Mouse (Mus musculus) urinary bladder, adult 2 months (tissue): ENCODE data around the gene Prrc2b. TPM values are rescaled to one million over a fixed set of nuclear protein-coding genes. Genes with fewer than 3 reads are reported as not detected.

Source experiments
- DNase-seq: peaks from one replicate; pipeline ENCODE4 v3.0.0; 2022; ENCODE audit warnings: low spot score
- polyA plus RNA-seq: library from polyadenylated mRNA; depleted of rRNA; stranded (reverse); fragments of >200 nt; gene quantifications from 2 replicates; pipeline ENCODE4 v1.2.3, GENCODE M21; 2012

Gene Prrc2b
- polyA plus RNA-seq, 1 experiment: 34.1 TPM

DNA sequence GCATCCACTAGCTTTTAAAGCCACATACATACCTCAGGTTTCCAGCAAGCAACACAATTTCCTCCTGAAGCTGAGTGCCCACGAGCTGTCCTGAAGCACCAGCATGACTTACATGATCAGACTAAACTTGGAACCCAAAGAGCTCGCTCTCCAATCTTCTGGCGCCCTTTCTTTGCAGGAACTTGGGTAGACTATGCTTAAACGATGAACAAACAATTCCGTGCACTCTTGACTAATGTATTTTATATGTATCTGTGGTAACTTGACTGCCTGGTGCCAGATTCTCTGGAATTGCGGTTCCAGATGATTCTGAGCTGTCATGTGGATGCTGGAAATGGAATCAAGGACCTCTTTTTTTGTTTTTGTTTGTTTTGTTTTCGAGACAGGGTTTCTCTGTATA, 84.6 kb downstream of the Prrc2b start:
- DNase-seq: no peak

GRCm38 (mm10) chr2:32235886-32236759, 85.2 kb downstream of the Prrc2b start, which contains the start of gene Pomt1:
TSS of gene Pomt1 (plus strand) at chr2:32236590.
- DNase-seq: peak; percentile 72

DNA sequence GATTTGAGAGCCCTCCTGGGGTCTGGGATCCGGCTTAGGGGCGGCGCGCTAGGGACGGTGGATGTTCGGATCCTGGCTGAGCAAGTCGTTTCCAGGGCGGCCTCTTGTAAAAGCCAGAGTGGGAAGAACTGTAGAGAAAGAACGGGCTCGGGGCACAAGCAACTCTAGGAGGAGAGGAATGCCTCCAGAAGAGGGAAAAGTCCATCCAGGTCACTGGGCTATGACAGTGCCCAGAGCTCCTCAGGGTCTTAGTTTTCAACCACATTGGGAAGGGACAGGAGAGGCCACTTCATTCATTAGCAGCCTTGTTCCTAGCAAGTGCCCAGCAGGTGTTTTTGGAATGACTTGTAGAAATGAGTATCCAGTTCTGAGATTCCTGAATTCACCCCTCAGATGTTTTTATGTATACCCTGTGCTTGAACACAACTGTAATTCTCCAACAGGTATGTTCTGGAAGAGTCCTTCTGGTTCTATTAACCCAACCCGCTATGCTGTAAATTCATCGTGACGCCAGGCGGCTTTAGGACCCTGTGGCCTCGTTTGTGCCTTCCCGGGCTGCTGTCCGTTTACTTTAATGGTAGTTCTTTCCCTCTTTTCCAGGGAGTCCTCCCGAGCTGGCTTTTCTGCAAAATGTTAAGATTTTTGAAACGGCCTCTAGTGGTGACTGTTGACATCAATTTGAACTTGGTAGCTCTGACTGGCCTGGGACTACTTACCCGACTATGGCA, 86.0 kb downstream of the Prrc2b start:
- no peak for DNase-seq

DNA sequence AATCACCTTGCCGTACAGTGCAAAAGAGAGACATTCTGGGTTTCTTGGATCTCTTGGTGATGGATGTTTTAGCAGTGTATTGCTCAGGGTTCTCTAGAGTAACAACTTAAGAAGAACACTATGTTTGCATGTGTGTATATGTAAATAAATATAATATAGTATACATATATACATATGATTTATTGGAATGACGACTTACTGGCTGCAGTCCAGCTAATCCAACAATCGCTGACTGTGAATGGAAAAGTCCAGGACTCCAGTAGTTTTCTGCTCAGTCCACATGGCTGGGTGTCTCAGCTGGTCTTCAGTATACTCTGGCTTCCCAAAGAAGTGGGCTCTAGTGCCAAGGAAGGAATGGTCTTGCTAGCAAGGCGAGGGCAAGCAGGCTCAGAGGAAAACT, 86.7 kb downstream of the Prrc2b start:
- no peak for DNase-seq

- no peak for DNase-seq
Measured at GRCm38 (mm10) chr2:32238708-32239435, 88.0 kb downstream of the Prrc2b start.

GRCm38 (mm10) chr2:32240591-32240990, 89.7 kb downstream of the Prrc2b start:
- no peak for DNase-seq

- no peak for DNase-seq
Measured at GRCm38 (mm10) chr2:32242986-32243385, 92.1 kb downstream of the Prrc2b start.

- DNase-seq: no peak
Measured at GRCm38 (mm10) chr2:32246741-32247140, 95.9 kb downstream of the Prrc2b start.

GRCm38 (mm10) chr2:32248377-32249361, 97.8 kb downstream of the Prrc2b start:
- DNase-seq: no peak

GRCm38 (mm10) chr2:32251791-32252527, 101.1 kb downstream of the Prrc2b start:
- DNase-seq: no peak

DNA sequence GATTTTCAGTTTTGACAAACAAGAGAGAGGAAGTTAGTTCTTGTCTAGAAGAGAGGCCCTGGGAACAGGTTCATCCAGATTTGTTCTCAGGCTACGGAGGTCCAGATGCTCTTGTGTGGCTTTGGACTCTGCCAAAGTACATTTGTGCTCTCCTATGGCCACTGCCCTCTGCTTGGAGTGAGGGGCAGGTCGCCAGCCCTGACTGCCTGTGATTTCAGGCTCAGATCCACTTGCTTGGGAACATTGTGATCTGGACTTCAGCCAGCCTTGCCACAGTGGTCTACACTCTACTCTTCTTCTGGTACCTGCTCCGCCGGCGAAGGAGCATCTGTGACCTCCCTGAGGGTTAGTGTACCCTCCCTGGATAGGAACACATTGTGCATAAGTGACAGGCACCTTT, 101.8 kb downstream of the Prrc2b start:
- no peak for DNase-seq

GRCm38 (mm10) chr2:32253352-32253751, 102.5 kb downstream of the Prrc2b start:
- DNase-seq: no peak

DNA sequence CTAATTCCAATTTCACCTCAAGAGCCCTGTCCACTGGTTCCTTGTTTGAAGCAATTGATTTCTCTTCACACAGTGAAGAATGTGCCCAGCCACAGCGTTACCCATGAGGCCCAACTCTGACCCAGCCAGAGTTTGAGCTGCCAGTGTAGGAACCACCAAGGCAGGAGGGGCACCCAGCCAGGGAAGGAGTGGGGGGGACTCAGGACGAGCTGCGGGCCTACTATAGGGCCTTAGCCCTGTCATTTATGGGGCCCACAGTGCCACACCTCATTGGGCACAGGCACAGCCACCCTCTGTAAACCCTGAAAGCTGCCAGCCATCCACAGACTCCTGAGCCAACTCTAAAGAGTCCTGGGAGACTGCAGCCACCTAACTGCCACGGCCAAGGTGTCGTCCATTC, 103.7 kb downstream of the Prrc2b start:
- no peak for DNase-seq

DNA sequence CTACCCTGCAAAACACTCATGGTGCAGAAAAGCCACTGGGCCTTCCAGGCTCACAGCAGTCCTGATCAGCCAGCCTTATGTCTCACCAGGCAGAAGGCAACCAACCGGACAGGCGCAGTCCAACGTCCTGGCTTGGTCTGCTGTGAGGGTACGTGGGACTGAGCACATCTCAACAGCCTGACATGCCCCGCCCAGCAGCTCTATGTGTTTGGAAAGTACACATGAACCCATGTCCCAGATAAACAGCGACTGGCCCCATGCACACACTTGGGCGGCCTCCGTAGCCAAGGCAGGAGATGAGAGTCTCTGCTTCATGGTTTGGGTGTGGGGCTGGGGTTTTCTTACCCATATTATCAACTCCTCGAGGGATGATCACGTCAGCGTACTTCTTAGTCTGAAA, 105.4 kb downstream of the Prrc2b start:
- no peak for DNase-seq

GRCm38 (mm10) chr2:32258887-32259533, 108.1 kb downstream of the Prrc2b start:
- no peak for DNase-seq

DNA sequence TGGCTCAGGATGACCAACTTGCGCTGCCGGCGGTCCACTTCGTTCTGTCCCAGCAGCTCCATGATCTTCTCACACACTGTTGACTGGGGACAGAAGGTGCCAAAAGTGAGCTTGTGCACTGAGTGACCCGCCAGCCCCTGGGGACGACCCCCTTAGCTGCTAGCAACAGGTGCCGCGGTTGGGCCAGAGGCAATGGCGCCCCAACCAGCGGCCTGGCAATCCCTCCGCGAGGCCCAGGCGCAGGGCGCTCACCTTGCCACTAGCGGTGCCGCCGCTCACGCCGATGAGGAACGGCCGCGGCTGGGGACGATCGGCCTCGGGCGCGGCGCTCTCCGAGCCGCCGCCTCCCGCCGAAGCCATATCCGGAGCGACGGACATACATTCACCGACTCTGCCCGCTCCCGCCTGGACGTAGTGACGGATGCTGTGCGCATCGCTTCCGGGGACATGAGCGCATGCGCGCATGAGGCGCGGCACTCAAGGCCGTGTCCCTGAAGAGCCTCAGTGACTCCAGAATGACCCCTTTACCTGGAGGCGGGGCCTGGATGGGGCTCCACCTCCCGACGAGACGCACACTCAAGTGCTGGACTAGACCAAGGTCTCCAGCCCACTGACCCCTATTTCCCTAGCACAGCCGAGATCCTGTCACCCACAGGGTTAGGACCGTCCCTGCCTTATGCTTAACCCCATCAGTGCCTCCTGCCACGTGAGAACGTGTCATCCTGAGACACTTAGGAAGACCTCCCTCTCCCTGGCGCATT, 109.0 kb downstream of the Prrc2b start, which contains the start of gene Uck1:
Uck1 (minus strand) TSS at position 503 of the 761 bp plus-strand sequence.
- DNase-seq: peak; percentile 73

GRCm38 (mm10) chr2:32260635-32261034, 109.8 kb downstream of the Prrc2b start:
- no peak for DNase-seq

DNA sequence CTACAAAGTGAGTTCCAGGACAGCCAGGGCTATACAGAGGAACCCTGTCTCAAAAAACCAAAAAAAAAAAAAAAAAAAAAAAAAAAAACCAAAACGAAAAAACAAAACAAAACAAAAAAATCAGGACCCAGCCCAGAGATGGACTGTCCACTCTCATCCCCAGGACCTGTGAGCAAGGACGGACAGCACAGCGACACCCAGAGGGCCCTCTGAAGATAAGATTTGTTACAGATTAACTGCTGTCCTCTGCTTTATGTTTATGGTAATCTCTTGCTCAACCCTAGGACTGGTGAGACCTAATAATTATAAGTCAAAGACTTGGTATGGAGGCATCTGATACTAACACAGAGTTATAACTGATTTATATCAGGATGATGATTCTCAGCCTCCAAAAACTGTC, 124.9 kb downstream of the Prrc2b start:
- no peak for DNase-seq

DNA sequence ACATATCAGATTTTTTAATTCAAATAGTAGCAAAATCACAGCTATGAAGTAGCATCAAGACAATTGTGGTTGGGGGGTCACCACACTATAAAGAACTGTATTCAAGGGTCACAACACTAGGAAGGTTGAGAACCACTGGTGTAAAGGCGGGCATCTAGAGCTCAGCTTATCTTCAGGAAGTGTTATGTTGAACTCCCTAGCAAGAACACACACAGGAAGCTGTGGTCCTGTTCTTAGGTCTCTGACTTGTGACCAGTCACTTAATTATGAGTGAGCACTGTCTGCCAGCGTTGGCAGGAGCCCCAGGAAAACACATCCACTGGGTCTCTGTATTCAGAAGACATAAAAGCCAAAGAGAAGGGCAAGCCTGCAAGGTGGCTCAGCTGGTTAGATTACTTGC, 131.4 kb downstream of the Prrc2b start:
- DNase-seq: no peak
